Mouse (Mus musculus) ES-Bruce4 (cell line): ENCODE data around the gene Srsf10. TPM values are rescaled to one million over a fixed set of nuclear protein-coding genes. Genes with fewer than 3 reads are reported as not detected.

ENCODE experiments used
- H3K27ac ChIP-seq: 2 replicates; pipeline ENCODE4 v1.5.1; 2012; ENCODE audit warnings: low read length, inconsistent platforms; ENCODE audit not compliant: insufficient read depth
- H3K27me3 ChIP-seq: 2 replicates; pipeline ENCODE4 v1.6.1; 2012; ENCODE audit warnings: mild to moderate bottlenecking, low read length, inconsistent platforms; ENCODE audit not compliant: control insufficient read depth, poor library complexity, insufficient read depth, severe bottlenecking
- H3K36me3 ChIP-seq: 2 replicates; pipeline ENCODE4 v1.6.1; 2012; ENCODE audit warnings: inconsistent platforms, mild to moderate bottlenecking, low read length, moderate library complexity; ENCODE audit not compliant: control insufficient read depth, poor library complexity, insufficient read depth, severe bottlenecking
- H3K4me1 ChIP-seq: one replicate; pipeline ENCODE4 v1.8.1; 2011; ENCODE audit warnings: low read length; ENCODE audit not compliant: control insufficient read depth, insufficient read depth
- H3K4me3 ChIP-seq: 2 replicates; pipeline ENCODE4 v1.5.1; 2011; ENCODE audit warnings: low read depth, mild to moderate bottlenecking, low read length
- H3K9ac ChIP-seq: 2 replicates; pipeline ENCODE4 v1.6.1; 2012; ENCODE audit warnings: low read depth, mild to moderate bottlenecking, inconsistent platforms; ENCODE audit not compliant: poor library complexity, severe bottlenecking
- H3K9me3 ChIP-seq: replicated peaks from 2 replicates; pipeline ENCODE4 v1.6.1; 2012; ENCODE audit warnings: mild to moderate bottlenecking, low read length, inconsistent platforms; ENCODE audit not compliant: control insufficient read depth, poor library complexity, insufficient read depth, severe bottlenecking
- CTCF ChIP-seq: IDR thresholded peaks from one replicate; pipeline ENCODE4 v1.8.1; 2011; ENCODE audit warnings: low read depth, low read length
- EP300 ChIP-seq: IDR thresholded peaks from 2 replicates; pipeline ENCODE4 v1.6.1; 2011; ENCODE audit warnings: low read depth, low read length; ENCODE audit not compliant: insufficient read depth
- POLR2A ChIP-seq: IDR thresholded peaks from one replicate; pipeline ENCODE4 v1.8.1; 2011; ENCODE audit warnings: low read length; ENCODE audit not compliant: insufficient read depth
- polyA plus RNA-seq: library from polyadenylated mRNA; stranded (reverse); fragments of >200 nt; gene quantifications from 2 replicates; pipeline ENCODE4 v1.2.4, GENCODE M21; 2011; ENCODE audit warnings: low read depth; ENCODE audit not compliant: missing spikeins, insufficient read depth, insufficient read length

Gene Srsf10
- polyA plus RNA-seq: 293 and 302 TPM in 2 replicates

- Histone ChIP-seq H3K4me3 (peak within 1 kb of the TSS; percentile 100), H3K4me1 (no peaks in the 10 kb centered on the region), H3K27ac (peak within 1 kb of the TSS; percentile 92), H3K9me3 (no peaks in the 10 kb centered on the region), H3K36me3 (peaks cover 25% of the 10 kb centered on the region), H3K9ac (peak within 1 kb of the TSS; percentile 79), H3K27me3 (no peaks in the 10 kb centered on the region)
- TF ChIP-seq POLR2A: peak; percentile 45
- no peak for TF ChIP-seq CTCF
- no peak for TF ChIP-seq EP300
Measured at GRCm38 (mm10) chr4:135855536-135856222, at the start of gene Srsf10. Gene Srsf10, plus strand, starts transcription at chr4:135855747.

GRCm38 (mm10) chr4:135814896-135815295 is 40.7 kb upstream of the Srsf10 start:
- Histone ChIP-seq H3K27me3 (no peaks in the 10 kb centered on the region), H3K4me1 (no peaks in the 10 kb centered on the region)

GRCm38 (mm10) chr4:135816905-135817622 is 38.5 kb upstream of the Srsf10 start:
- Histone ChIP-seq H3K9me3 (no peaks in the 10 kb centered on the region), H3K36me3 (no peaks in the 10 kb centered on the region), H3K27me3 (no peaks in the 10 kb centered on the region), H3K27ac (no peak overlapping the region), H3K4me3 (no peak overlapping the region), H3K4me1 (no peaks in the 10 kb centered on the region), H3K9ac (no peak overlapping the region)
- peak; percentile 44 for TF ChIP-seq CTCF
- no peak for TF ChIP-seq POLR2A

More at GRCm38 (mm10) chr4:135814896-135815295, 40.7 kb upstream of the Srsf10 start:
- H3K9me3 ChIP-seq: no peaks in the 10 kb centered on the region
- H3K9ac ChIP-seq: no peak overlapping the region
- H3K27ac ChIP-seq: no peak overlapping the region
- H3K4me3 ChIP-seq: no peak overlapping the region
- no peak for TF ChIP-seq POLR2A
- H3K36me3 ChIP-seq: no peaks in the 10 kb centered on the region

GRCm38 (mm10) chr4:135818366-135818765 is 37.2 kb upstream of the Srsf10 start:
- no peaks in the 10 kb centered on the region for H3K36me3 ChIP-seq
- no peak overlapping the region for H3K27ac ChIP-seq
- no peaks in the 10 kb centered on the region for H3K27me3 ChIP-seq
- H3K4me1 ChIP-seq: no peaks in the 10 kb centered on the region
- H3K4me3 ChIP-seq: no peak overlapping the region
- H3K9ac ChIP-seq: no peak overlapping the region
- no peaks in the 10 kb centered on the region for H3K9me3 ChIP-seq
- TF ChIP-seq EP300: no peak
- no peak for TF ChIP-seq CTCF
- TF ChIP-seq POLR2A: no peak

- H3K9ac ChIP-seq: no peak overlapping the region
- no peaks in the 10 kb centered on the region for H3K9me3 ChIP-seq
- H3K27me3 ChIP-seq: no peaks in the 10 kb centered on the region
- no peaks in the 10 kb centered on the region for H3K36me3 ChIP-seq
- TF ChIP-seq POLR2A (no peak), EP300 (no peak), CTCF (no peak)
- H3K4me1 ChIP-seq: no peaks in the 10 kb centered on the region
- no peak overlapping the region for H3K27ac ChIP-seq
- no peak overlapping the region for H3K4me3 ChIP-seq
Measured at GRCm38 (mm10) chr4:135819826-135820526, 35.6 kb upstream of the Srsf10 start.

GRCm38 (mm10) chr4:135821772-135822171 is 33.8 kb upstream of the Srsf10 start:
- Histone ChIP-seq H3K4me1 (no peaks in the 10 kb centered on the region), H3K4me3 (no peak overlapping the region), H3K27me3 (no peaks in the 10 kb centered on the region), H3K9ac (no peak overlapping the region), H3K27ac (no peak overlapping the region), H3K36me3 (no peaks in the 10 kb centered on the region), H3K9me3 (no peaks in the 10 kb centered on the region)
- TF ChIP-seq POLR2A: no peak
- no peak for TF ChIP-seq CTCF
- no peak for TF ChIP-seq EP300
